Mouse (Mus musculus): Measurements from ENCODE around the gene Gm10775. TPM values are rescaled to one million over a fixed set of nuclear protein-coding genes. Genes with fewer than 3 reads are reported as not detected.

The Gm10775 gene
- polyA plus RNA-seq (2014; fragmentation: Nextera tagmentation; extraction: Ambion mirVana) = not detected in 2 replicates

GRCm38 (mm10) chr13:65259239-65259638 is at the start of gene Gm10775:
Gene Gm10775 (plus strand): TSS chr13:65259539.
- WGBS = 36% methylated on average over 28 of the region's 29 CpGs
- no peak for ATAC-seq (ENCODE audit: insufficient number of reproducible peaks, low FRiP score, low TSS enrichment, low read depth)
- H3K27ac ChIP-seq (replicated peaks; ENCODE audit: low read depth, low read length) = no peak within 1 kb of the TSS
- no peaks in the 10 kb centered on the region for H3K4me1 ChIP-seq (ENCODE audit: control insufficient read depth, insufficient read depth, low read length)
- H3K4me2 ChIP-seq (ENCODE audit: low read depth, severe bottlenecking) = no peak within 1 kb of the TSS
- peaks cover 15% of the 10 kb centered on the region; the same call in 1 of the 2 replicates for H3K9me3 ChIP-seq (ENCODE audit: control insufficient read depth, low read length)
- no peak within 1 kb of the TSS for H3K9ac ChIP-seq (ENCODE audit: low read length)
- H3K36me3 ChIP-seq (ENCODE audit: control insufficient read depth, insufficient read depth, low read length) = no peaks in the 10 kb centered on the region; the same call in 1 of the 2 replicates
- H3K4me3 ChIP-seq (ENCODE audit: low read depth, low read length) = no peak within 1 kb of the TSS
- H3K27me3 ChIP-seq (ENCODE audit: control insufficient read depth, insufficient read depth, low read length) = 0 out of 2 replicates have a peak, but pooled peaks cover 3% of the 10 kb centered on the region
- DNase-seq (ENCODE audit: low spot score) = no peak

DNA sequence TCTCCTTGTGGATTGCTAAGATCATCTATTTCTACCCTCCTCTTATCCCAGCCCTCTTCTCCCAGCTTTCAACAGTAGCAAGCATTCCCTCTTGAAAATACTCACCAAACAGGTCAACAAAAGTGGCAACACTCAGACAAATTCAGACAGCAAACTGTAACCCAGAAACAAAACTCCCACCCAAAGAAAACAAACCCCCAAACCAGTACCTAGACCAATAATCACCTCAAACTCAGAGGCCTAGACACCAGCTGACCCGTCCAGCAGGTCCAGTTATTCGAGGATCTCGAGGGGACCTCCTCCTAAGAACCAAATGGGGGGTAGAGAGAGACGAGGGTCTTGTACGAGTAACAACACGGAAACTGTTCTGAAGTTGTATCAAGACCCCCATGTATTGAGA is 33.4 kb upstream of the Gm10775 start:
- DNase-seq (ENCODE audit: low spot score) (no peak), ATAC-seq (ENCODE audit: insufficient number of reproducible peaks, low FRiP score, low TSS enrichment, low read depth) (no peak)
- Histone ChIP-seq H3K9ac (ENCODE audit: low read length) (no peak overlapping the region), H3K9me3 (ENCODE audit: control insufficient read depth, low read length) (no peaks in the 10 kb centered on the region; the same call in 1 of the 2 replicates), H3K4me3 (ENCODE audit: low read depth, low read length) (no peak overlapping the region), H3K27ac (replicated peaks; ENCODE audit: low read depth, low read length) (no peak overlapping the region), H3K36me3 (ENCODE audit: control insufficient read depth, insufficient read depth, low read length) (no peaks in the 10 kb centered on the region), H3K4me1 (ENCODE audit: control insufficient read depth, insufficient read depth, low read length) (no peaks in the 10 kb centered on the region), H3K27me3 (ENCODE audit: control insufficient read depth, insufficient read depth, low read length) (no peaks in the 10 kb centered on the region), H3K4me2 (ENCODE audit: low read depth, severe bottlenecking) (no peak overlapping the region)
- 68% methylated on average over 6 of the region's 6 CpGs for WGBS

DNA sequence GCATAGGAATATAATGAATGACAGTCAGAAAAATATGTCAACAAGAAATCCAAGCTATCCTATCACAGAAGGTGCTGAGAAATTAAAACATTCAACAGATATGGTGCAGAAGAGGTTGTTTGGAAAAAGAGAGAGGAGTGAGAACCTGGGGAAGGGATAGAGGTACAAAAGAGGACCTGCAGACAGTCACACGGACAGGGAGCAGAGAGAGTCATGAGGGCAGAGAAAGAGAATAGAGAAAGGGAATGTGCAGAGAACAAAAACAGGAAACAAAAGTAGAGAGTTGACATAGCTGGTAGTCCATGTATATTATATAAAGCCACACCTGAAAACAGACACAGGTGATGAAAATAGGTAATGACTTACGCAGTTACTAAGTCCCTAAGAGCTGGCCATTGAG is 32.7 kb upstream of the Gm10775 start:
- ATAC-seq (ENCODE audit: insufficient number of reproducible peaks, low FRiP score, low TSS enrichment, low read depth) = no peak

DNA sequence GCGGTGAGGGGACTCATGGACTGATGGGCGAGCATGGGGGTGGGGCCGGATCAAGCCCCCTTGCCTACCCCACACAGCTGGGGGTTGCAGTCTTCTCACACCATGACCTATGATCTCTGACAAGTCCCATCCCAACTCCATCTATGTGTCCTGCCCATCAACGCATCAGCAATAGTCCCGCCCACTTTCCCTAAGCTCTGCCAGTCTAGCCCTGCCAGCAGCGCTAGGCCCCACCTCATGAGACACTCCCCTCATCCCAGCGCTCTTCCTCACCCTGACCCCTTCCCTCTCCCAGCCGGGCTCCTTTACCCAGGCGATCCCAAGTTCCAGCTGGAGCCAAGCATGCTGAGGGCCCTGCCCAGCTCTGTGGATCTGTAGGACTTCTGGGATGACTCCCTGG is 22.1 kb upstream of the Gm10775 start:
- Histone ChIP-seq H3K27ac (replicated peaks; ENCODE audit: low read depth, low read length) (no peak overlapping the region), H3K27me3 (ENCODE audit: control insufficient read depth, insufficient read depth, low read length) (no peaks in the 10 kb centered on the region), H3K4me3 (ENCODE audit: low read depth, low read length) (no peak overlapping the region), H3K9me3 (ENCODE audit: control insufficient read depth, low read length) (no peaks in the 10 kb centered on the region; the same call in 1 of the 2 replicates), H3K9ac (ENCODE audit: low read length) (no peak overlapping the region), H3K4me1 (ENCODE audit: control insufficient read depth, insufficient read depth, low read length) (peaks cover 6% of the 10 kb centered on the region; the same call in 1 of the 2 replicates), H3K36me3 (ENCODE audit: control insufficient read depth, insufficient read depth, low read length) (no peaks in the 10 kb centered on the region), H3K4me2 (ENCODE audit: low read depth, severe bottlenecking) (no peak overlapping the region)
- DNase-seq (ENCODE audit: low spot score) (no peak), ATAC-seq (ENCODE audit: insufficient number of reproducible peaks, low FRiP score, low TSS enrichment, low read depth) (no peak)
- 74% methylated on average over 9 of the region's 9 CpGs for WGBS

More for the DNA sequence above, 32.7 kb upstream of the Gm10775 start:
- Histone ChIP-seq H3K9me3 (ENCODE audit: control insufficient read depth, low read length) (no peaks in the 10 kb centered on the region; the same call in 1 of the 2 replicates), H3K4me3 (ENCODE audit: low read depth, low read length) (no peak overlapping the region), H3K27me3 (ENCODE audit: control insufficient read depth, insufficient read depth, low read length) (no peaks in the 10 kb centered on the region), H3K9ac (ENCODE audit: low read length) (no peak overlapping the region), H3K27ac (replicated peaks; ENCODE audit: low read depth, low read length) (no peak overlapping the region), H3K4me2 (ENCODE audit: low read depth, severe bottlenecking) (no peak overlapping the region), H3K4me1 (ENCODE audit: control insufficient read depth, insufficient read depth, low read length) (no peaks in the 10 kb centered on the region), H3K36me3 (ENCODE audit: control insufficient read depth, insufficient read depth, low read length) (no peaks in the 10 kb centered on the region)
- no peak for DNase-seq (ENCODE audit: low spot score)
- WGBS = 90% methylated on average over 2 of the region's 2 CpGs

GRCm38 (mm10) chr13:65240509-65241098 is 18.7 kb upstream of the Gm10775 start:
- ATAC-seq (ENCODE audit: insufficient number of reproducible peaks, low FRiP score, low TSS enrichment, low read depth) (peak; percentile 91), DNase-seq (ENCODE audit: low spot score) (peak; percentile 96)
- peak overlapping the region; percentile 97 for H3K4me2 ChIP-seq (ENCODE audit: low read depth, severe bottlenecking)
- H3K4me3 ChIP-seq (ENCODE audit: low read depth, low read length) = peak overlapping the region; percentile 76
- H3K27me3 ChIP-seq (ENCODE audit: control insufficient read depth, insufficient read depth, low read length) = no peaks in the 10 kb centered on the region
- peak overlapping the region; percentile 79; the same call in 1 of the 2 replicates for H3K27ac ChIP-seq (replicated peaks; ENCODE audit: low read depth, low read length)
- no peaks in the 10 kb centered on the region for H3K36me3 ChIP-seq (ENCODE audit: control insufficient read depth, insufficient read depth, low read length)
- H3K9me3 ChIP-seq (ENCODE audit: control insufficient read depth, low read length) = peaks cover 2% of the 10 kb centered on the region; the same call in 1 of the 2 replicates
- peaks cover 9% of the 10 kb centered on the region; the same call in 1 of the 2 replicates for H3K4me1 ChIP-seq (ENCODE audit: control insufficient read depth, insufficient read depth, low read length)
- WGBS = under 1% methylated on average over 28 of the region's 28 CpGs
- H3K9ac ChIP-seq (ENCODE audit: low read length) = peak overlapping the region; percentile 75

DNA sequence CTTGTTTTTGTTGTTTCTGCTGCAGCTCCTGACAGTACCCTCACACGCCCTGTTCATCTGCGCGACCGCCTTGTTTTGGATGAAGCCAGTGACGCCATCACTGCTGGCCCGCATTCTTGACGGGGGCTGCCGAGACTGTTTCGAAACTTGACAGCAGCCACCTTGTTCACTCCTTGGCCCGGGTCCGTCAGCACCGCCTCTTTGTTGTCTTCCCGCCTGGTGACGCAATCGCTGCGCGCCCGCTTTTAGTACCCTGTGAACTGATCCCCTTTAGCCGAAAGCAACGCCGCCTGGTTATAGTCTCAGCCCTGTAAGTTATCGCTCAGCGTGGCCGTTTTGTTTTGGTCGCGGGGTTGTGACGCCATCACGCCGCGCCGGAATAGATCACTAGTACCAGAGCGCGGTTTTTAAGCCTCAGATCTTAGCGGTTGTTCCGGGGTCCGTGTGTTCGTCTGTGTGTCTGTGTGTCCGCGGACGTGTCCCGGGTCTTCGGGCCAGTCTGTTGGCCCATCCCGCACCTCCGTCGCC is 18.2 kb upstream of the Gm10775 start:
- Histone ChIP-seq H3K4me3 (ENCODE audit: low read depth, low read length) (peak overlapping the region; percentile 76), H3K36me3 (ENCODE audit: control insufficient read depth, insufficient read depth, low read length) (no peaks in the 10 kb centered on the region), H3K27ac (replicated peaks; ENCODE audit: low read depth, low read length) (peak overlapping the region; percentile 79; the same call in 1 of the 2 replicates), H3K4me1 (ENCODE audit: control insufficient read depth, insufficient read depth, low read length) (peaks cover 9% of the 10 kb centered on the region; the same call in 1 of the 2 replicates), H3K27me3 (ENCODE audit: control insufficient read depth, insufficient read depth, low read length) (no peaks in the 10 kb centered on the region), H3K9me3 (ENCODE audit: control insufficient read depth, low read length) (peaks cover 6% of the 10 kb centered on the region; the same call in 1 of the 2 replicates), H3K4me2 (ENCODE audit: low read depth, severe bottlenecking) (peak overlapping the region; percentile 97), H3K9ac (ENCODE audit: low read length) (peak overlapping the region; percentile 75)
- ATAC-seq (ENCODE audit: insufficient number of reproducible peaks, low FRiP score, low TSS enrichment, low read depth) = peak; percentile 89
- peak; percentile 97 for DNase-seq (ENCODE audit: low spot score)
- under 1% methylated on average over 45 of the region's 45 CpGs for WGBS

DNA sequence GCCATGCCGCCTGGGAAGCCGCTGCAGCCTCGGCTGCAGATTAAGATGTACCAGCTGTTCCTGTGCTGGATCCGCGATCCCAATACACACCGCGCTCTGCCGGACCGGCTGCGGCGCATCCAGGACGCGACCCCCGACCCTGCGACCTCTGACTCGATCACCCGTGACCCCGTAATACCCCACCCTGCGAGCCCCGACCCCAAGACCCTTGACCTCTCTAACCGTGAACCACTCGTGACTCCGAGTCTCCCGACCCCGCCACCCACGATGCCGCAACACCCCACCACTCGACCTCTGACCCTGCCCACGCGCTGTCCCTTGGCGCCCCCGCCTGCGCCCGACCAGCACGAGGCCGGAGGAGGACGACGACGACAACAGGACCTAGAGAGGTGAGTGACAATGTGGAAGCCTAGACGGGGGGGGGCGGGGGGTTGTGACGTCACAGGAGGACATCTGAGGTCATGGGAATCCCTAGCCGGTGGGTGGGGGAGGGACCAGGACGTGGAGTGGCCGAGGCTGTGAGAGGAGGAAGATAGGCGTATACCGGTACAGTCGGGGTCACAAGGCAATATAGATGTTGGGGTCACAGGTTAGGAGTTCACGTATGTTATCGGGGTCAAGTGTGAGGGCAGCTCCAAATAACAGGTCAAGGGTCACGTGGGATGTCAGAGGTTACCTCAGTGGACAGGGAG is 17.6 kb upstream of the Gm10775 start:
- Histone ChIP-seq H3K4me3 (ENCODE audit: low read depth, low read length) (peak overlapping the region; percentile 76), H3K9ac (ENCODE audit: low read length) (peak overlapping the region; percentile 75), H3K27ac (replicated peaks; ENCODE audit: low read depth, low read length) (no peak overlapping the region), H3K36me3 (ENCODE audit: control insufficient read depth, insufficient read depth, low read length) (no peaks in the 10 kb centered on the region), H3K9me3 (ENCODE audit: control insufficient read depth, low read length) (peaks cover 6% of the 10 kb centered on the region; the same call in 1 of the 2 replicates), H3K27me3 (ENCODE audit: control insufficient read depth, insufficient read depth, low read length) (no peaks in the 10 kb centered on the region), H3K4me2 (ENCODE audit: low read depth, severe bottlenecking) (peak overlapping the region; percentile 97), H3K4me1 (ENCODE audit: control insufficient read depth, insufficient read depth, low read length) (peaks cover 9% of the 10 kb centered on the region; the same call in 1 of the 2 replicates)
- ATAC-seq (ENCODE audit: insufficient number of reproducible peaks, low FRiP score, low TSS enrichment, low read depth) = peak; percentile 22; the same call in 1 of the 2 replicates
- 2% methylated on average over 51 of the region's 51 CpGs for whole genome bisulfite sequencing
- no peak for DNase-seq (ENCODE audit: low spot score)

- Histone ChIP-seq H3K4me2 (ENCODE audit: low read depth, severe bottlenecking) (peak overlapping the region; percentile 97), H3K9me3 (ENCODE audit: control insufficient read depth, low read length) (peaks cover 6% of the 10 kb centered on the region; the same call in 1 of the 2 replicates), H3K27me3 (ENCODE audit: control insufficient read depth, insufficient read depth, low read length) (no peaks in the 10 kb centered on the region), H3K4me1 (ENCODE audit: control insufficient read depth, insufficient read depth, low read length) (peaks cover 9% of the 10 kb centered on the region; the same call in 1 of the 2 replicates), H3K9ac (ENCODE audit: low read length) (0 out of 2 replicates have a peak overlapping the region, but pooled peaks have one; percentile 75), H3K27ac (replicated peaks; ENCODE audit: low read depth, low read length) (no peak overlapping the region), H3K36me3 (ENCODE audit: control insufficient read depth, insufficient read depth, low read length) (no peaks in the 10 kb centered on the region), H3K4me3 (ENCODE audit: low read depth, low read length) (peak overlapping the region; percentile 76)
- 36% methylated on average over 27 of the region's 27 CpGs for WGBS
- ATAC-seq (ENCODE audit: insufficient number of reproducible peaks, low FRiP score, low TSS enrichment, low read depth) (no peak), DNase-seq (ENCODE audit: low spot score) (no peak)
Observed at GRCm38 (mm10) chr13:65242319-65242787, 17.0 kb upstream of the Gm10775 start.

Data from limb, embryonic 11.5 days (tissue).